Mouse (Mus musculus) ovary, adult 2 months (tissue): ENCODE data around the gene Acat2. TPM values are rescaled to one million over a fixed set of nuclear protein-coding genes. Genes with fewer than 3 reads are reported as not detected.

ENCODE experiments used
- polyA plus RNA-seq: library from polyadenylated mRNA; depleted of rRNA; stranded (reverse); fragments of >200 nt; gene quantifications from 2 replicates; pipeline ENCODE4 v1.2.3, GENCODE M21; 2012; rRNA removed

The Acat2 gene
- 14.7 and 15.9 TPM in 2 replicates for polyA plus RNA-seq

GRCm38 (mm10) chr17:12960331-12960873 lies at the start of gene Acat2:
TSS of gene Acat2 (minus strand) at chr17:12960747.

DNA sequence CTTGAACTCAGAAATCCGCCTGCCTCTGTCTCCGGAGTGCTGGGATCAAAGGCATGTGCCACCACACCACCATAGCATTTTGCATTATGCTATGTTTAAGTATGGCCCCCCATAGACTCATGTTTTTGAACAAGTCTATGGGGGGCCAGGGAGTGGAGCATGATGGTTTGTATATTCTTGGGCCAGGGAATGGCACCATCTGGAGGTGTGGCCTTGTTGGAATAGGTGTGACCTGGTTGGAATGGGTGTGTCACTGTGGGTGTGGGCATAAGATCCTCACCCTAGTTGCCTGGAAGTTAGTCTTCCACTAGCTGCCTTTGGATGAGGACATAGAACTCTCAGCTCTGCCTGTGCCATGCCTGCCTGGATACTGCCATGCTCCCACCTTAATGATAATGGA lies 46.0 kb upstream of the Acat2 start, which contains the start of gene Sod2:
Gene Sod2, plus strand, starts transcription at position 301 of the 400 bp plus-strand sequence.

DNA sequence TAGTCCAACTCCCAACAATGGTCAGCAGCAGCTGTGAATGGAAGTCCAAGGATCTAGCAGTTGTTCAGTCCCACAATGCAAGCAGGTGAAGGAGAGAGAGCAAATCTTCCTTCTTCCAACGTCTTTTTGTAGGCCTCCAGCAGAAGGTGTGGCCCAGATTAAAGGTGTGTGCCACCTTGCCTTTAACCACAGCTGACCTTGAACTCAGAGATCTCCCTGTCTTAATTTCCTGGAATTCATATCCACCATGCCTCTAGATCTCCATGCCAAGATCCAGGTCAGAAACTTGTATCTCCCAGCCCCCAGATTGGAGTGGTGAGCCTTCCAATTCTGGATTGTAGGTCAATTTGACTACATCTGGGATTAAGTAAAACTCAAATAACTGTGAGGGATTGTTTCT lies 33.5 kb upstream of the Acat2 start, which contains the start of gene Wtap:
Gene Wtap, minus strand, starts transcription at position 101 of the 400 bp plus-strand sequence.

GRCm38 (mm10) chr17:12940151-12940805 lies 20.3 kb downstream of the Acat2 start, which contains the start of gene Acat3:
TSS of gene Acat3 (minus strand) at chr17:12940600.

GRCm38 (mm10) chr17:12915881-12916583 lies 44.5 kb downstream of the Acat2 start, which contains the start of gene Mrpl18:
TSS of gene Mrpl18 (minus strand) at chr17:12916345.

DNA sequence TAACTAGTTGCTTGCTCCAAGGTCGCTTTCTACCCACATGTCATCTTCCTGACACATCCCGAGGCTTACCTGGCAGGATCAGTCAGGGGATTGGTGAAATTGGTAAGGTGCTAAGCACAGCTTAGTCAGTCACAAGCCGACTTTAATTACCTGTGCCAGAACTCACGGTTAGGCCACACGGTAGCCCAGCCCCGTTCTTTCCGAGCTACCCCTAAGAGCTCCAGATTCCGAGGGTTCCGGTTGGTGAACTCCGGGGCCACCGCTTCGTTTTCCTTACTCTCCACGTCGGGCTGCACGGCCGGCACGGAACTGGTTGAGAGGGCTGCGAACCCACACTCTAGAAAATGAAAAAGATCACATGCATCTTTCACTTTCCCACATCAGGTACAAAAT lies 45.1 kb downstream of the Acat2 start, which contains the start of gene Tcp1:
Gene Tcp1, plus strand, starts transcription at position 214 of the 393 bp plus-strand sequence.

GRCm38 (mm10) chr17:12909361-12910280 lies 50.9 kb downstream of the Acat2 start, which contains the start of gene Pnldc1:
TSS of gene Pnldc1 (minus strand) at chr17:12910230.

Other genes starting within 250 kb of the Acat2 start
- 35.2 and 36.5 TPM in 2 replicates for gene Igf2r, start 191.1 kb downstream of the Acat2 start, polyA plus RNA-seq
- 0.20 and 0.47 TPM in 2 replicates for gene Mas1, start 92.6 kb downstream of the Acat2 start, polyA plus RNA-seq
- gene Mrgprh, start 84.7 kb downstream of the Acat2 start, polyA plus RNA-seq, result 0.17 and 0.34 TPM in 2 replicates
- 2.1 and 3.7 TPM in 2 replicates for gene Pnldc1, start 50.5 kb downstream of the Acat2 start, polyA plus RNA-seq
- gene Tcp1, start 45.0 kb downstream of the Acat2 start, polyA plus RNA-seq, result 52.6 and 53.0 TPM in 2 replicates
- 17.3 and 20.8 TPM in 2 replicates for gene Mrpl18, start 44.4 kb downstream of the Acat2 start, polyA plus RNA-seq
- gene Acat3, start 20.1 kb downstream of the Acat2 start, polyA plus RNA-seq, result 0.23 and 0.43 TPM in 2 replicates
- 9.6 and 14.4 TPM in 2 replicates for gene Wtap, start 33.4 kb upstream of the Acat2 start, polyA plus RNA-seq
- gene Sod2, start 46.1 kb upstream of the Acat2 start, polyA plus RNA-seq, result 567 and 710 TPM in 2 replicates
- gene Gpr31b, start 91.5 kb upstream of the Acat2 start, polyA plus RNA-seq, result 0.74 and 0.78 TPM in 2 replicates
- 0.08 and 0.24 TPM in 2 replicates for gene Tcp10b, start 100.4 kb upstream of the Acat2 start, polyA plus RNA-seq
- gene Unc93a, start 171.1 kb upstream of the Acat2 start, polyA plus RNA-seq, result 0.07 and 0.33 TPM in 2 replicates